Mouse (Mus musculus): Measurements from ENCODE around the gene Arhgap17.

GRCm38 (mm10) chr7:123396900-123397299 lies 27.2 kb upstream of the Arhgap17 start:
- TF ChIP-seq CTCF (IDR thresholded peaks at IDR 0.05; ENCODE audit: control insufficient read depth, insufficient read depth, insufficient replicate concordance, low read depth, low read length): no peak
- no peak for TF ChIP-seq POLR2A (IDR thresholded peaks at IDR 0.05; ENCODE audit: control insufficient read depth, low read depth, low read length)
